Mouse (Mus musculus) layer of hippocampus, adult 8-10 months (tissue): ENCODE measurements at regions not wholly inside any gene's neighbourhood (a gene's known extent, or its start where the extent isn't known, plus 50 kb on each side); places are given as distances from the start of the nearest gene placed in this dataset.
A peak's percentile ranks its signal among the peaks of the same experiment; 100 is the strongest.
"Not testable (repeated sequence)": the region's sequence is repeated elsewhere in the genome, so short reads cannot be mapped to it uniquely, and the experiment has no call there.

Experiments
- DNase-seq, 2 experiments: peaks; one replicate each; pipeline ENCODE4 v3.0.0; 2022; ENCODE audit warnings: low spot score in 2 of 2

GRCm38 (mm10) chr16:29742497-29743230 is 163.5 kb downstream of the Opa1 start:
- DNase-seq = no peak

GRCm38 (mm10) chr16:29745486-29745885 is 166.4 kb downstream of the Opa1 start:
- no peak for DNase-seq

- DNase-seq = no peak
These were observed 167.1 kb downstream of the Opa1 start for GRCm38 (mm10) chr16:29746245-29746644.

- no peak for DNase-seq
These were observed 170.0 kb downstream of the Opa1 start for GRCm38 (mm10) chr16:29749167-29749566.

GRCm38 (mm10) chr16:29754579-29755199 is 175.6 kb downstream of the Opa1 start:
- DNase-seq = no peak

GRCm38 (mm10) chr16:29758246-29758645 is 179.1 kb downstream of the Opa1 start:
- DNase-seq = no peak

- no peak for DNase-seq
These were observed 180.3 kb downstream of the Opa1 start for GRCm38 (mm10) chr16:29759416-29759815.

- DNase-seq = no peak
These were observed 181.5 kb downstream of the Opa1 start for GRCm38 (mm10) chr16:29760627-29761026.

- DNase-seq = peak in 1 of 2 experiments; percentile 14
These were observed 182.7 kb downstream of the Opa1 start for GRCm38 (mm10) chr16:29761779-29762277.

GRCm38 (mm10) chr16:29764376-29764775 is 185.2 kb downstream of the Opa1 start:
- no peak for DNase-seq

GRCm38 (mm10) chr16:29765801-29766200 is 186.7 kb downstream of the Opa1 start:
- DNase-seq = not testable (repeated sequence)

GRCm38 (mm10) chr16:29771320-29771719 is 192.2 kb downstream of the Opa1 start:
- DNase-seq = no peak

- peak in 1 of 2 experiments; percentile 34 for DNase-seq
These were observed 192.8 kb downstream of the Opa1 start for GRCm38 (mm10) chr16:29771728-29772608.

GRCm38 (mm10) chr16:29772609-29772988 is 193.5 kb downstream of the Opa1 start:
- peak in 1 of 2 experiments; percentile 13 for DNase-seq

GRCm38 (mm10) chr16:29773056-29773455 is 193.9 kb downstream of the Opa1 start:
- DNase-seq = peak in 1 of 2 experiments; percentile 60

GRCm38 (mm10) chr16:29774949-29775348 is 195.8 kb downstream of the Opa1 start:
- DNase-seq = no peak

GRCm38 (mm10) chr16:29775879-29776278 is 196.7 kb downstream of the Opa1 start:
- no peak for DNase-seq

GRCm38 (mm10) chr16:29782441-29782840 is 203.3 kb downstream of the Opa1 start:
- no peak for DNase-seq

GRCm38 (mm10) chr16:29785114-29785513 is 206.0 kb downstream of the Opa1 start:
- DNase-seq = no peak

- DNase-seq = no peak
These were observed 207.4 kb downstream of the Opa1 start for GRCm38 (mm10) chr16:29786540-29786939.

GRCm38 (mm10) chr16:29787633-29788511 is 208.7 kb downstream of the Opa1 start:
- DNase-seq = no peak
